Mouse (Mus musculus): ENCODE results near the gene H2-M10.6.
"Not testable (repeated sequence)": the region's sequence is repeated elsewhere in the genome, so short reads cannot be mapped to it uniquely, and the experiment has no call there.

DNA sequence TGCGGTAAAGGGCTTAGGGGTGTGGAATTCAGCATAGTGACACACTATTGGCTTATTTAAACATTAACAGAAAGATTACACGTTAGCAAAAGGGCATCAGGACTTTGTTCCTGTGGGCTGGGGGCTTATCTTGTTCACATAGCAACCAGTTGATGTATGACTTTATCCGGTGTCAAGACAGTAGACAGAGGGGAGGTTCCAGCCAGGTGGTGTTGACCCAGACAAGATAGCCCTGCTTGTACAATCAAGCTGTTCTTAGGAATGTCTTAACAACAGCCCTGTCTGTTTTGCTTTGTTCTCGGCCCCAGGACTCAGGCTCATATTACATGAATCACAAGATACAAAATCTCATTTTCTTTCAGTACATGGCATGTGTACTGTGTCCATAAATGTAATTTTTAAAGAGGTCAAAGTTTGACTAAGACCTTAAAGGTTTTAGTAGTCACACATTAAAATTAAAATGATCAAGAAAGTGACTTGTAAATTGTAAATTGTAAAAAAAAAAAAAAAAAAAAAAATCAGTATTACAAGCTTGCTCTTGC lies 12.0 kb upstream of the H2-M10.6 start:
- not testable (repeated sequence) for TF ChIP-seq CTCF (IDR thresholded peaks at IDR 0.05; ENCODE audit: borderline replicate concordance, insufficient read depth, low read depth, low read length); POLR2A (IDR thresholded peaks at IDR 0.05; ENCODE audit: borderline replicate concordance, insufficient read depth, low read length)

Data from cerebellum, adult 2 months (tissue).